Mouse (Mus musculus): ENCODE data around the gene Cep170b. TPM values are rescaled to one million over a fixed set of nuclear protein-coding genes. Genes with fewer than 3 reads are reported as not detected.

Gene Cep170b
- 24.0 and 26.7 TPM in 2 replicates for polyA plus RNA-seq (2015; fragmentation: Nextera tagmentation; extraction: Ambion mirVana)

GRCm38 (mm10) chr12:112720216-112720615, at the start of gene Cep170b:
TSS of gene Cep170b (plus strand) at chr12:112720455.
- H3K4me2 ChIP-seq, result peak within 1 kb of the TSS; percentile 90
- H3K27ac ChIP-seq, result peak within 1 kb of the TSS; percentile 84
- H3K27me3 ChIP-seq, result no peaks in the 10 kb centered on the region
- peaks cover 6% of the 10 kb centered on the region; the same call in 1 of the 2 replicates for H3K36me3 ChIP-seq
- peak within 1 kb of the TSS; percentile 91 for H3K4me3 ChIP-seq
- H3K9ac ChIP-seq, result 0 out of 2 replicates have a peak within 1 kb of the TSS, but pooled peaks have one; percentile 14
- ATAC-seq (ENCODE audit: insufficient number of reproducible peaks, low FRiP score, low TSS enrichment, low read depth), result no peak
- peaks cover 34% of the 10 kb centered on the region for H3K4me1 ChIP-seq
- 70% methylated on average over 6 of the region's 6 CpGs for WGBS
- H3K9me3 ChIP-seq, result no peaks in the 10 kb centered on the region

GRCm38 (mm10) chr12:112670718-112671393, 49.4 kb upstream of the Cep170b start:
- Histone ChIP-seq H3K9me3 (no peaks in the 10 kb centered on the region), H3K4me1 (peaks cover 82% of the 10 kb centered on the region), H3K4me2 (peak overlapping the region; percentile 87), H3K9ac (no peak overlapping the region), H3K27ac (peak overlapping the region; percentile 57; the same call in 1 of the 2 replicates), H3K4me3 (peak overlapping the region; percentile 14; the same call in 1 of the 2 replicates), H3K36me3 (peaks cover 57% of the 10 kb centered on the region), H3K27me3 (no peaks in the 10 kb centered on the region)
- ATAC-seq (ENCODE audit: insufficient number of reproducible peaks, low FRiP score, low TSS enrichment, low read depth), result no peak
- 49% methylated on average over 9 of the region's 9 CpGs for WGBS

GRCm38 (mm10) chr12:112671891-112672290, 48.4 kb upstream of the Cep170b start:
- Histone ChIP-seq H3K9me3 (no peaks in the 10 kb centered on the region), H3K27ac (0 out of 2 replicates have a peak overlapping the region, but pooled peaks have one; percentile 57)

GRCm38 (mm10) chr12:112672744-112673575, 47.3 kb upstream of the Cep170b start:
- peak overlapping the region; percentile 99 for H3K9ac ChIP-seq

More at GRCm38 (mm10) chr12:112671891-112672290, 48.4 kb upstream of the Cep170b start:
- Histone ChIP-seq H3K9ac (no peak overlapping the region), H3K4me1 (peaks cover 72% of the 10 kb centered on the region), H3K4me3 (peak overlapping the region; percentile 98), H3K4me2 (peak overlapping the region; percentile 87), H3K27me3 (no peaks in the 10 kb centered on the region), H3K36me3 (peaks cover 48% of the 10 kb centered on the region)
- no peak for ATAC-seq (ENCODE audit: insufficient number of reproducible peaks, low FRiP score, low TSS enrichment, low read depth)
- 83% methylated on average over 7 of the region's 7 CpGs for WGBS

GRCm38 (mm10) chr12:112673576-112674091, 46.6 kb upstream of the Cep170b start:
- no peak for ATAC-seq (ENCODE audit: insufficient number of reproducible peaks, low FRiP score, low TSS enrichment, low read depth)
- no peaks in the 10 kb centered on the region for H3K9me3 ChIP-seq
- peaks cover 72% of the 10 kb centered on the region for H3K4me1 ChIP-seq
- peak overlapping the region; percentile 96 for H3K27ac ChIP-seq
- H3K27me3 ChIP-seq, result no peaks in the 10 kb centered on the region
- under 1% methylated on average over 49 of the region's 68 CpGs for WGBS
- H3K36me3 ChIP-seq, result peaks cover 32% of the 10 kb centered on the region
- peak overlapping the region; percentile 98 for H3K4me3 ChIP-seq
- H3K9ac ChIP-seq, result peak overlapping the region; percentile 99
- H3K4me2 ChIP-seq, result peak overlapping the region; percentile 87

More at GRCm38 (mm10) chr12:112672744-112673575, 47.3 kb upstream of the Cep170b start:
- H3K36me3 ChIP-seq, result peaks cover 38% of the 10 kb centered on the region
- H3K4me2 ChIP-seq, result peak overlapping the region; percentile 87
- peak overlapping the region; percentile 98 for H3K4me3 ChIP-seq
- H3K27ac ChIP-seq, result peak overlapping the region; percentile 96
- peaks cover 70% of the 10 kb centered on the region for H3K4me1 ChIP-seq
- no peaks in the 10 kb centered on the region for H3K9me3 ChIP-seq
- ATAC-seq (ENCODE audit: insufficient number of reproducible peaks, low FRiP score, low TSS enrichment, low read depth), result peak; percentile 18; the same call in 1 of the 2 replicates
- no peaks in the 10 kb centered on the region for H3K27me3 ChIP-seq
- WGBS, result 6% methylated on average over 21 of the region's 21 CpGs

GRCm38 (mm10) chr12:112674132-112675011, 45.9 kb upstream of the Cep170b start, which contains the start of gene Akt1:
TSS of gene Akt1 (minus strand) at chr12:112674884.
- Histone ChIP-seq H3K9ac (peak within 1 kb of the TSS; percentile 99), H3K4me3 (peak within 1 kb of the TSS; percentile 98), H3K36me3 (peaks cover 24% of the 10 kb centered on the region), H3K4me2 (peak within 1 kb of the TSS; percentile 87), H3K4me1 (peaks cover 72% of the 10 kb centered on the region), H3K9me3 (no peaks in the 10 kb centered on the region), H3K27me3 (peaks cover 5% of the 10 kb centered on the region), H3K27ac (peak within 1 kb of the TSS; percentile 96)
- ATAC-seq (ENCODE audit: insufficient number of reproducible peaks, low FRiP score, low TSS enrichment, low read depth), result peak; percentile 59; the same call in 1 of the 2 replicates
- WGBS, result under 1% methylated on average over 56 of the region's 70 CpGs

GRCm38 (mm10) chr12:112675245-112676035, 44.8 kb upstream of the Cep170b start:
- Histone ChIP-seq H3K9ac (no peak overlapping the region), H3K36me3 (peaks cover 14% of the 10 kb centered on the region), H3K4me1 (peaks cover 73% of the 10 kb centered on the region), H3K9me3 (no peaks in the 10 kb centered on the region), H3K27me3 (peaks cover 16% of the 10 kb centered on the region), H3K4me3 (peak overlapping the region; percentile 98), H3K4me2 (peak overlapping the region; percentile 87), H3K27ac (peak overlapping the region; percentile 96)
- ATAC-seq (ENCODE audit: insufficient number of reproducible peaks, low FRiP score, low TSS enrichment, low read depth), result peak; percentile 11; the same call in 1 of the 2 replicates
- WGBS, result 19% methylated on average over 18 of the region's 18 CpGs

- Histone ChIP-seq H3K4me1 (peaks cover 57% of the 10 kb centered on the region), H3K9ac (no peak overlapping the region), H3K36me3 (no peaks in the 10 kb centered on the region), H3K27ac (no peak overlapping the region), H3K27me3 (peaks cover 28% of the 10 kb centered on the region), H3K4me3 (no peak overlapping the region), H3K4me2 (no peak overlapping the region), H3K9me3 (no peaks in the 10 kb centered on the region)
- no peak for ATAC-seq (ENCODE audit: insufficient number of reproducible peaks, low FRiP score, low TSS enrichment, low read depth)
- WGBS, result 48% methylated on average over 5 of the region's 5 CpGs
Measured at GRCm38 (mm10) chr12:112677076-112677475, 43.2 kb upstream of the Cep170b start.

GRCm38 (mm10) chr12:112677943-112678554, 42.2 kb upstream of the Cep170b start:
- Histone ChIP-seq H3K27ac (no peak overlapping the region), H3K9me3 (no peaks in the 10 kb centered on the region), H3K27me3 (peaks cover 28% of the 10 kb centered on the region), H3K36me3 (no peaks in the 10 kb centered on the region), H3K4me1 (peaks cover 47% of the 10 kb centered on the region), H3K4me2 (peak overlapping the region; percentile 97), H3K4me3 (peak overlapping the region; percentile 67), H3K9ac (peak overlapping the region; percentile 49)
- WGBS, result 28% methylated on average over 19 of the region's 19 CpGs
- no peak for ATAC-seq (ENCODE audit: insufficient number of reproducible peaks, low FRiP score, low TSS enrichment, low read depth)

GRCm38 (mm10) chr12:112678555-112679026, 41.7 kb upstream of the Cep170b start, which contains the start of gene Zbtb42:
TSS of gene Zbtb42 (plus strand) at chr12:112678828.
- H3K27me3 ChIP-seq, result peaks cover 28% of the 10 kb centered on the region
- H3K27ac ChIP-seq, result peak within 1 kb of the TSS; percentile 33; the same call in 1 of the 2 replicates
- ATAC-seq (ENCODE audit: insufficient number of reproducible peaks, low FRiP score, low TSS enrichment, low read depth), result no peak

More at GRCm38 (mm10) chr12:112678555-112679026, 41.7 kb upstream of the Cep170b start, which contains the start of gene Zbtb42:
- WGBS, result under 1% methylated on average over 46 of the region's 60 CpGs
- Histone ChIP-seq H3K4me2 (peak within 1 kb of the TSS; percentile 97), H3K4me3 (peak within 1 kb of the TSS; percentile 67), H3K9me3 (no peaks in the 10 kb centered on the region), H3K9ac (peak within 1 kb of the TSS; percentile 49), H3K4me1 (peaks cover 49% of the 10 kb centered on the region), H3K36me3 (no peaks in the 10 kb centered on the region)

Data from limb, embryonic 15.5 days (tissue).